Mouse (Mus musculus) hindbrain, embryonic 16.5 days (tissue): Measurements from ENCODE around the gene Yju2. TPM values are rescaled to one million over a fixed set of nuclear protein-coding genes. Genes with fewer than 3 reads are reported as not detected.
A peak's percentile ranks its signal among the peaks of the same experiment; 100 is the strongest.

Experiments
- ATAC-seq: fragments of 200-750 bp; cut with Nextera tagmentation; 2 replicates; pipeline ENCODE4 v1.8.0; 2017; ENCODE audit warnings: moderate TSS enrichment, moderate library complexity
- H3K27ac ChIP-seq: fragments of 300-500 bp; sonication (generic); 2 replicates; pipeline ENCODE4 v1.5.1; 2014; ENCODE audit warnings: low read depth, mild to moderate bottlenecking, control low read depth, low read length, moderate library complexity
- H3K27me3 ChIP-seq: fragments of 300-500 bp; sonication (generic); replicated peaks from 2 replicates; pipeline ENCODE4 v1.6.1; 2014; ENCODE audit warnings: low read length; ENCODE audit not compliant: control insufficient read depth, insufficient read depth
- H3K36me3 ChIP-seq: fragments of 300-500 bp; sonication (generic); 2 replicates; pipeline ENCODE4 v1.6.1; 2014; ENCODE audit warnings: mild to moderate bottlenecking, low read length, moderate library complexity, mixed read lengths; ENCODE audit not compliant: control insufficient read depth, insufficient read depth
- H3K4me1 ChIP-seq: fragments of 300-500 bp; sonication (generic); 2 replicates; pipeline ENCODE4 v1.6.1; 2014; ENCODE audit warnings: low read depth, low read length; ENCODE audit not compliant: control insufficient read depth, insufficient read depth
- H3K4me2 ChIP-seq: fragments of 300-500 bp; sonication (generic); 2 replicates; pipeline ENCODE4 v1.6.1; 2014; ENCODE audit warnings: mild to moderate bottlenecking, low read length, control low read depth, moderate library complexity
- H3K4me3 ChIP-seq: fragments of 300-500 bp; sonication (generic); 2 replicates; pipeline ENCODE4 v1.5.1; 2014; ENCODE audit warnings: mild to moderate bottlenecking, low read length, control low read depth, moderate library complexity
- H3K9ac ChIP-seq: fragments of 300-500 bp; sonication (generic); 2 replicates; pipeline ENCODE4 v1.6.1; 2014; ENCODE audit warnings: low read depth, mild to moderate bottlenecking, control low read depth, low read length, moderate library complexity
- H3K9me3 ChIP-seq: fragments of 300-500 bp; sonication (generic); 2 replicates; pipeline ENCODE4 v1.6.1; 2014; ENCODE audit warnings: mild to moderate bottlenecking, low read length, moderate library complexity; ENCODE audit not compliant: control insufficient read depth
- WGBS: fragments of 180-500 bp; shearing (Covaris S2); extraction: QIAGEN DNeasy Blood & Tissue Kit; methylation state at CpG from one replicate; pipeline ENCODE4 v1.1.7; 2014; 5-methylcytosine and 5-hydroxymethylcytosine counted together
- polyA plus RNA-seq: library from polyadenylated mRNA; unstranded; fragments of >200 nt; fragmentation: Nextera tagmentation; extraction: Ambion mirVana; gene quantifications from 2 replicates; pipeline ENCODE4 v1.2.1, GENCODE M21; 2015

Yju2 gene
- polyA plus RNA-seq, 1 experiment from 2014 or later, result 20.5 TPM

- Histone ChIP-seq H3K9me3 (no peaks in the 10 kb centered on the region), H3K27me3 (no peaks in the 10 kb centered on the region), H3K9ac (0 out of 2 replicates have a peak overlapping the region, but pooled peaks have one; percentile 6), H3K36me3 (peaks cover 10% of the 10 kb centered on the region; the same call in 1 of the 2 replicates), H3K27ac (no peak overlapping the region), H3K4me3 (no peak overlapping the region), H3K4me2 (no peak overlapping the region), H3K4me1 (peaks cover 26% of the 10 kb centered on the region)
- 40% methylated on average over 7 of the region's 7 CpGs for WGBS
- ATAC-seq, result 0 out of 2 replicates have a peak, but pooled peaks have one; percentile 4
These were observed 9.3 kb downstream of the Yju2 start for GRCm38 (mm10) chr17:55968210-55968609.

DNA sequence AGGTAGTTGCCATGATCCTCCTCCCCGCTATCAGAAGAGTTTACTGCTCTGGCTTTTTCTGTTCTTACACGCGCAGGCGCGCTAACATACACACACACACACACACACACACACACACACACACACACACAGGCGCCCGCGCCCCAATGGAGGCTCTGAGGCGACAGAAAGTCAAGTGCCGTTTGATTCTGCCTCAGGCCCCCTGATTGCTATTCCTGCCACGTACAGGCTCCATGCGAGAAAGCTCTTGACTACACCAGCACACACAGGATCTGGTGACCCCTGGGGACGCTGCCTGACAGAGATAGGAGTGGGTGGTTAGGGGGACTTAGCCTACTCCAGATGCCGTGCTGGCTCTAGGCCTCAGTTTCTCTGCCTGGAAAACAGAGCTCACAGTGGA is 10.7 kb downstream of the Yju2 start:
- Histone ChIP-seq H3K9ac (peak overlapping the region; percentile 91), H3K4me1 (peaks cover 26% of the 10 kb centered on the region), H3K36me3 (peaks cover 11% of the 10 kb centered on the region; the same call in 1 of the 2 replicates), H3K27ac (peak overlapping the region; percentile 86), H3K27me3 (no peaks in the 10 kb centered on the region), H3K4me3 (peak overlapping the region; percentile 69), H3K9me3 (no peaks in the 10 kb centered on the region), H3K4me2 (peak overlapping the region; percentile 86)
- 17% methylated on average over 14 of the region's 14 CpGs for WGBS
- ATAC-seq, result peak; percentile 37

GRCm38 (mm10) chr17:55969966-55970891 is 11.3 kb downstream of the Yju2 start, which contains the start of gene Shd:
TSS of gene Shd (plus strand) at chr17:55970467.
- Histone ChIP-seq H3K4me2 (peak within 1 kb of the TSS; percentile 86), H3K36me3 (peaks cover 11% of the 10 kb centered on the region; the same call in 1 of the 2 replicates), H3K9me3 (no peaks in the 10 kb centered on the region), H3K27ac (peak within 1 kb of the TSS; percentile 86), H3K4me1 (peaks cover 26% of the 10 kb centered on the region), H3K27me3 (no peaks in the 10 kb centered on the region), H3K4me3 (peak within 1 kb of the TSS; percentile 69), H3K9ac (peak within 1 kb of the TSS; percentile 91)
- 7% methylated on average over 42 of the region's 55 CpGs for WGBS
- ATAC-seq, result peak; percentile 45

DNA sequence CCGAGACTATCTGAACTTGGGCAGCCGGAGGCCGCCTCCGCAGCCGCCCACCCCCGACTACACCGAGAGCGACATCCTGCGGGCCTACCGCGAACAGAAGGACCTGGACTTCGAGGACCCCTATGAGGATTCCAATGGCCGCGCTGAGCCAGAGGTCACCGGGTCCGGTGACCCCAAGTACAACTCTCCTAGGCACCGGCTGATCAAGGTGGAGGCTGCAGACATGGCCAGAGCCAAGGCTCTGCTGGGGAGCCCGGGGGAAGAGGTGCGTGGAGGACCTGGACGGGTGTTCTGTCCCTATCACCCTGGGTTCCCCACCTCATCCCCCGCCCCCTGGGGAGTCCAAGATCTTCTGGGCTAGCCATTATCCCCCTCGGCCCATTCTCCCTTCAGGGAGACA is 12.6 kb downstream of the Yju2 start:
- peak overlapping the region; percentile 91 for H3K9ac ChIP-seq
- H3K4me3 ChIP-seq, result peak overlapping the region; percentile 69
- no peak overlapping the region for H3K27ac ChIP-seq
- H3K9me3 ChIP-seq, result no peaks in the 10 kb centered on the region
- peaks cover 29% of the 10 kb centered on the region for H3K4me1 ChIP-seq
- H3K36me3 ChIP-seq, result peaks cover 9% of the 10 kb centered on the region; the same call in 1 of the 2 replicates
- no peak for ATAC-seq
- peak overlapping the region; percentile 86 for H3K4me2 ChIP-seq
- no peaks in the 10 kb centered on the region for H3K27me3 ChIP-seq
- 20% methylated on average over 22 of the region's 22 CpGs for WGBS

DNA sequence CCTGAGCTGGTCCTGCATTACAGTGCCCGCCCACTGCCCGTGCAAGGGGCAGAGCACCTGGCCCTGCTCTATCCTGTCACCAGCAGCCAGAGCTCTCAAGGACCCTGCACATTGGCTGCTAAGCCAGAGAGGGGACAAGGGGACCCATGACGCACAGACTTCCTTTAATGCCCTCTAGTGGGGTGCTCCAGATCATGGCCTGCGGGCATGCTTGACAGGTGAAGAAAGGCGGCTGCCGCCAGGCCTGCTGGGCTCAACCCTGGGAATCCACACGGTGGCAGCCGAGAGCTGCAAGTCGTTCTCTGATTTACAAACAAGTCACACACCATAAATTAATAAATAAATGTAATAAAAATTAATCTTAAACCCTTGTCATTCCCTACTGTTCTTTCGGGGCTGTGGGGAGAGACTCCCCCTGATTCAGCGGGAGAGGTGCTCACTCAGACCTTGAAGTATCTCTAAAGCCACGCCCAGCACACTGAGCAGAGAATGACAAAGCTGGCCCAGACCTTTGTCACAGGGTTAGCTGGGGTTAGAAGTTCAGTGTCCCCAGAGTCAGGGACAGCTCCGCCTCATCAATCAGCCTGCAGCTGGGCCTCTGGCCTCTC is 17.5 kb downstream of the Yju2 start:
- no peak overlapping the region for H3K4me2 ChIP-seq
- ATAC-seq, result peak; percentile 66
- no peaks in the 10 kb centered on the region for H3K9me3 ChIP-seq
- no peak overlapping the region for H3K4me3 ChIP-seq
- peak overlapping the region; percentile 46 for H3K9ac ChIP-seq
- peaks cover 12% of the 10 kb centered on the region for H3K4me1 ChIP-seq
- peaks cover 3% of the 10 kb centered on the region; the same call in 1 of the 2 replicates for H3K36me3 ChIP-seq
- H3K27me3 ChIP-seq, result no peaks in the 10 kb centered on the region
- 0 out of 2 replicates have a peak overlapping the region, but pooled peaks have one; percentile 32 for H3K27ac ChIP-seq
- 16% methylated on average over 13 of the region's 13 CpGs for WGBS

DNA sequence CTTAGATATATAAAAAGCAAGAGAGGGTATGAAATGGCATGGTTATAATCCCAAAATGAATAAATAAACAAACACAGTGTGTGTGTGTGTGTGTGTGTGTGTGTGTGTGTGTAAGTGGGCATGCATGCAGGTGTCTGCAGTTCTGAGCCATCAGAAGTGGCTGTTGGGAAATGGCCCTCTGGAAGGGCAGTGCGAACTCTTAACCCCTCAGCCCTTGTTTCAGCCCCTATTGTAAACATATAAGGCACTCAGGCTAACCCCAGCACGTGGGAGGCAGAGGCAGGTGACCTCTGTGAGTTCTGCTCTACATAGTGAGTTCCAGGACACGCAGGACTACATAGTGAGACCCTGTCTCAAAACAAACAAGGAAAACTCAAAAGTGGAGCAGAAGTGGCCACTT is 18.4 kb downstream of the Yju2 start:
- no peak overlapping the region for H3K9ac ChIP-seq
- ATAC-seq, result no peak
- H3K4me1 ChIP-seq, result peaks cover 7% of the 10 kb centered on the region
- no peak overlapping the region for H3K4me3 ChIP-seq
- no peak overlapping the region for H3K4me2 ChIP-seq
- no peak overlapping the region for H3K27ac ChIP-seq
- peaks cover 3% of the 10 kb centered on the region; the same call in 1 of the 2 replicates for H3K36me3 ChIP-seq
- no peaks in the 10 kb centered on the region for H3K9me3 ChIP-seq
- WGBS, result 50% methylated on average over 3 of the region's 3 CpGs
- H3K27me3 ChIP-seq, result no peaks in the 10 kb centered on the region

DNA sequence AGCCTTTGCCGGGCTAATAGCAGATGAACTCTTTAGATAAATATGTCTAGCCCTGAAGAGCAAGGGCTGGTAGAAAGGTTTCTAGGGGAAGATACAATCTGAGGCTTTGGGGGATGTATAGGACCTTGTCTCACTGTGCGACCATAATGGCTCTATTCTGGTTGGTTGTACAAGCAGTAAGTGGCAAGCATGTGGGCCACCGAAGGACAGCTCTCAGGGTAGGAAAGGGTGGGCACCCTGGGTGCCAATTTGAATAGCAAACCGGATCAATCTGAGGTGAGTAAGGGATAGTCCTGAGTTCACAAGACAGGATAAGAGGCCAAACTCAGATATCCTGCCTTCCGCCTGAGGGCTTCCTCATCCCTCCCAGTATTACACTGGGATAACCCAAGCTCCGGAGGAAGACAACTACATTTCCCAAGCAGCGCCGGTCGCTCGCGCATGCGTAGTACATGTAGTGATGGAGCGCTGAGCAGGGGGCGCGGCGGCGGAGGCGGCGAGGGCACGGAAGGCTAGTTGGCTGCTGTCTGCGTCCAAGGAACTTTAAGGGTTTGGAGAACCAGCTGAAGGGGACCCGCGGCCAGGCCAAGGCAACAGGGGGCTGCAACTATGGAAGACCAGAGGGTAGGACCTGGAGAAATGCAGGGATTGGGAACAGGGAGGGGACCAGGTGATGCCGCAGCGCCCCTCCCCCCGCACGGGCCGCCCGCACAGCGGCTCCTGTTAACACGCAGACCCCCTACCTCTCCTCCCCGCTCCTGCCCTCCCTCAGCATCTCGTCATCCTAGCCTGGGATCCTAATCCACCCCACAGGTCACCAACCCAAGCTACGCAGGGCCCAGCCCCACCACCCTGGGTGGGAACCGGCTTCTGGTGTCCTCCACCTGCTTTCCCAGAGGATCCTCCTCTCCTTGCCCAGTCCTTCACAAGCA is 27.4 kb downstream of the Yju2 start, which contains the start of gene Fsd1:
Gene Fsd1, plus strand, starts transcription at position 480 of the 932 bp plus-strand sequence.
- Histone ChIP-seq H3K4me1 (peaks cover 11% of the 10 kb centered on the region), H3K27ac (peak within 1 kb of the TSS; percentile 78), H3K4me2 (peak within 1 kb of the TSS; percentile 65), H3K36me3 (peaks cover 6% of the 10 kb centered on the region; the same call in 1 of the 2 replicates), H3K9ac (peak within 1 kb of the TSS; percentile 89), H3K4me3 (peak within 1 kb of the TSS; percentile 57), H3K27me3 (no peaks in the 10 kb centered on the region), H3K9me3 (no peaks in the 10 kb centered on the region)
- ATAC-seq, result peak; percentile 88
- 7% methylated on average over 35 of the region's 35 CpGs for WGBS

DNA sequence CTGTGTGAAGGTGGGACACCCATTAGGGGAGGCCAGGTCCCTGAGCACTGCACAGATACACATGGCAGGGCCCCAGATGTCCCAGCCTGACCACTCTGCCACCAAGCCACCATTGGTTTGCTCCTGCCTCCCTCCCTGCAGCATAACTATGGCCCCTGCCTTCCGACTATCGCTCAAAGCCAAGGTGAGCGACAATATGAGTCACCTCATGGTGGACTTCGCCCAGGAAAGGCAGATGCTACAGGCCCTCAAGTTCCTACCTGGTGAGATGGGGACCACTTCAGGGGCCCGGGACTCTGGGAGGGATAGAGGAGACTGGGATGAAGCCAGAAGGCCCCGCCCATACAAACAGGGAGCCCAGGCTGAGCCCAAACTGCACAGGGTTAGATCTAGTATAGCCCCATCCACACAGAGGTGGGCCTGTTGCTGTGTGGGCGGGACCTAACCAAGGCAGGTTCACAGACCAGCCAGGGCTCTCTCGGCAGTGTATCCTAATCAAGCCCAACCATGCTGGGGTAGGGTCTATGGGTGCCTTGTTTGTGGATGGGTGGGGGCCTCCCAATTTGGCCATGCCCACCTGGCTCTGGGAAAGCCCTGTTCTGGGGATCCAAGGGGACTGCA is 31.5 kb downstream of the Yju2 start:
- no peak for ATAC-seq
- H3K9me3 ChIP-seq, result no peaks in the 10 kb centered on the region
- no peak overlapping the region for H3K4me2 ChIP-seq
- H3K36me3 ChIP-seq, result peaks cover 19% of the 10 kb centered on the region
- H3K4me3 ChIP-seq, result no peak overlapping the region
- 86% methylated on average over 8 of the region's 8 CpGs for WGBS
- H3K27me3 ChIP-seq, result no peaks in the 10 kb centered on the region
- no peak overlapping the region for H3K9ac ChIP-seq
- no peak overlapping the region for H3K27ac ChIP-seq
- peaks cover 11% of the 10 kb centered on the region for H3K4me1 ChIP-seq
